Comparison of ENCODE assay signal across 13 mouse cellular contexts in genomic region chr1:191693231-191693630, GRCm38 (mm10). TPM values are rescaled to one million over a fixed set of nuclear protein-coding genes. Genes with fewer than 3 reads are reported as not detected.
DNase-seq lines count a peak whose midpoint lies in the region; ATAC-seq and TF ChIP-seq lines count a peak whose summit lies in the region.
"Had no signal": no experiment of that assay in that cellular context is flagged by ENCODE, and none has a peak within 500 bp of the region (broad histone marks: within the 10 kb centered on the region; RNA-seq: fewer than 3 reads in every experiment).

No protein-coding gene starts in this region.

- no peaks in the 10 kb centered on the region for H3K27me3 ChIP-seq in limb, embryonic 14.5 days (ENCODE audit: control insufficient read depth, insufficient read depth, low read length)
- no peaks in the 10 kb centered on the region for H3K27me3 ChIP-seq in limb, embryonic 10.5 days (ENCODE audit: low read depth, poor library complexity, severe bottlenecking)
- H3K27me3 ChIP-seq in kidney, embryonic 16.5 days (ENCODE audit: insufficient read depth, low read length): no peaks in the 10 kb centered on the region
- no peaks in the 10 kb centered on the region for H3K27me3 ChIP-seq in hindbrain, embryonic 12.5 days
- H3K27me3 ChIP-seq: forebrain, embryonic 13.5 days; neural tube, embryonic 15.5 days had no signal

- ATAC-seq in limb, embryonic 14.5 days (ENCODE audit: low FRiP score, low read depth): no peak
- peak; percentile 51; the same call in 1 of the 2 replicates for ATAC-seq in kidney, embryonic 16.5 days (ENCODE audit: low FRiP score, low TSS enrichment)
- no peak for ATAC-seq in hindbrain, embryonic 12.5 days (ENCODE audit: low FRiP score)
- ATAC-seq: forebrain, embryonic 13.5 days had no signal

- no peak overlapping the region for H3K27ac ChIP-seq in limb, embryonic 14.5 days (replicated peaks; ENCODE audit: low read depth, low read length)
- H3K27ac ChIP-seq in limb, embryonic 10.5 days: no peak overlapping the region
- H3K27ac ChIP-seq in kidney, embryonic 16.5 days (ENCODE audit: low read length): peak overlapping the region; percentile 30
- no peak overlapping the region for H3K27ac ChIP-seq in hindbrain, embryonic 12.5 days
- H3K27ac ChIP-seq: forebrain, embryonic 13.5 days; hindbrain, embryonic 14.5 days; neural tube, embryonic 15.5 days had no signal

- no peak overlapping the region for H3K9ac ChIP-seq in limb, embryonic 14.5 days (ENCODE audit: low read depth, low read length, severe bottlenecking)
- no peak overlapping the region for H3K9ac ChIP-seq in kidney, embryonic 16.5 days (replicated peaks; ENCODE audit: low read length)
- no peak overlapping the region for H3K9ac ChIP-seq in hindbrain, embryonic 12.5 days
- H3K9ac ChIP-seq: forebrain, embryonic 13.5 days; hindbrain, embryonic 14.5 days; neural tube, embryonic 15.5 days had no signal

- no peaks in the 10 kb centered on the region for H3K9me3 ChIP-seq in limb, embryonic 14.5 days (ENCODE audit: control insufficient read depth, low read length)
- H3K9me3 ChIP-seq in limb, embryonic 10.5 days (replicated peaks): no peaks in the 10 kb centered on the region
- H3K9me3 ChIP-seq in kidney, embryonic 16.5 days (ENCODE audit: low read length): 0 out of 2 replicates have a peak, but pooled peaks cover 2% of the 10 kb centered on the region
- H3K9me3 ChIP-seq in hindbrain, embryonic 12.5 days (replicated peaks): no peaks in the 10 kb centered on the region
- H3K9me3 ChIP-seq: forebrain, embryonic 13.5 days; neural tube, embryonic 15.5 days had no signal

- H3K36me3 ChIP-seq in limb, embryonic 14.5 days (ENCODE audit: control insufficient read depth, insufficient read depth, low read length): no peaks in the 10 kb centered on the region
- no peaks in the 10 kb centered on the region for H3K36me3 ChIP-seq in limb, embryonic 10.5 days
- H3K36me3 ChIP-seq in kidney, embryonic 16.5 days (ENCODE audit: insufficient read depth, low read length): no peaks in the 10 kb centered on the region
- no peaks in the 10 kb centered on the region for H3K36me3 ChIP-seq in hindbrain, embryonic 12.5 days
- H3K36me3 ChIP-seq: neural tube, embryonic 15.5 days had no signal

- no peak overlapping the region for H3K4me3 ChIP-seq in limb, embryonic 14.5 days (replicated peaks; ENCODE audit: low read length)
- H3K4me3 ChIP-seq in limb, embryonic 10.5 days: no peak overlapping the region
- no peak overlapping the region for H3K4me3 ChIP-seq in kidney, embryonic 16.5 days (ENCODE audit: low read length)
- no peak overlapping the region for H3K4me3 ChIP-seq in hindbrain, embryonic 12.5 days
- H3K4me3 ChIP-seq: forebrain, embryonic 13.5 days; megakaryocyte, embryonic 14.5 days; neural tube, embryonic 15.5 days had no signal

- 40% methylated on average over 4 of the region's 4 CpGs for WGBS in limb, embryonic 14.5 days
- WGBS in limb, embryonic 10.5 days: 74% methylated on average over 4 of the region's 4 CpGs
- WGBS in kidney, embryonic 16.5 days: 36% methylated on average over 4 of the region's 4 CpGs
- WGBS in hindbrain, embryonic 12.5 days: 51% methylated on average over 4 of the region's 4 CpGs

- DNase-seq in limb, embryonic 14.5 days (ENCODE audit: low spot score): peak; percentile 26
- DNase-seq in limb, embryonic 10.5 days (ENCODE audit: low spot score): no peak
- DNase-seq in adrenal gland, postnatal 25 days: peak; percentile 64
- peak; percentile 61 for DNase-seq in lung, postnatal 25 days (ENCODE audit: low spot score)
- no peak for DNase-seq in cerebellum, adult 9-11 months
- DNase-seq: layer of hippocampus, postnatal 36 days; thymus, postnatal 36 days had no signal

- no peak overlapping the region for H3K4me2 ChIP-seq in limb, embryonic 14.5 days (replicated peaks; ENCODE audit: low read depth, low read length, severe bottlenecking)
- H3K4me2 ChIP-seq in kidney, embryonic 16.5 days (replicated peaks; ENCODE audit: low read depth, low read length): no peak overlapping the region
- no peak overlapping the region for H3K4me2 ChIP-seq in hindbrain, embryonic 12.5 days (replicated peaks)
- H3K4me2 ChIP-seq: forebrain, embryonic 13.5 days; hindbrain, embryonic 14.5 days; neural tube, embryonic 15.5 days had no signal

- no peak for TF ChIP-seq POLR2A in limb, embryonic 14.5 days (IDR thresholded peaks at IDR 0.05; ENCODE audit: borderline replicate concordance, extremely low read depth, insufficient read depth, insufficient read length)

- no peaks in the 10 kb centered on the region for H3K4me1 ChIP-seq in limb, embryonic 14.5 days (ENCODE audit: control insufficient read depth, insufficient read depth, low read length)
- peaks cover 22% of the 10 kb centered on the region for H3K4me1 ChIP-seq in limb, embryonic 10.5 days
- peaks cover 9% of the 10 kb centered on the region for H3K4me1 ChIP-seq in kidney, embryonic 16.5 days (ENCODE audit: insufficient read depth, low read length)
- H3K4me1 ChIP-seq in hindbrain, embryonic 12.5 days: no peaks in the 10 kb centered on the region
- H3K4me1 ChIP-seq: forebrain, embryonic 13.5 days; neural tube, embryonic 15.5 days had no signal

RNA-seq across cellular contexts. Expression of gene Lpgat1, which starts 24.4 kb away (rescaled TPM):
- 24.7 and 24.8 TPM in 2 replicates for polyA plus RNA-seq in limb, embryonic 14.5 days (2012; rRNA removed)
- polyA plus RNA-seq in limb, embryonic 14.5 days (2014; fragmentation: Nextera tagmentation; extraction: Ambion mirVana): 39.9 and 45.4 TPM in 2 replicates
- 28.2 and 29.4 TPM in 2 replicates for polyA plus RNA-seq in limb, embryonic 10.5 days (2016; fragmentation: Nextera tagmentation; extraction: Ambion mirVana)
- total RNA-seq in adrenal gland, postnatal 25 days (2021): 63.5 and 90.0 TPM in 2 replicates
- 13.6 and 14.7 TPM in 2 replicates for polyA plus RNA-seq in kidney, embryonic 16.5 days (2015; fragmentation: Nextera tagmentation; extraction: Ambion mirVana)
- 44.4 and 47.8 TPM in 2 replicates for polyA plus RNA-seq in hindbrain, embryonic 12.5 days (2016; fragmentation: Nextera tagmentation; extraction: Ambion mirVana)

Comparison
In these comparisons a context has a peak if more than half of its experiments do, and no peak if none do; other contexts are left out.
1. DNase-seq: peak in limb, embryonic 14.5 days (single experiment), adrenal gland, postnatal 25 days (single experiment) and lung, postnatal 25 days (single experiment); none in limb, embryonic 10.5 days (single experiment) and cerebellum, adult 9-11 months (single experiment).